Mouse (Mus musculus) gastrocnemius, adult 2 months (tissue): Measurements from ENCODE around the gene A930033H14Rik. TPM values are rescaled to one million over a fixed set of nuclear protein-coding genes. Genes with fewer than 3 reads are reported as not detected.

ENCODE experiments used
- DNase-seq: peaks from one replicate; pipeline ENCODE4 v3.0.0; 2022
- H3K27ac ChIP-seq: fragments of 200-600 bp; 2 replicates; pipeline ENCODE4 v1.8.1; 2022; ENCODE audit warnings: mild to moderate bottlenecking
- H3K4me3 ChIP-seq: fragments of 200-600 bp; 2 replicates; pipeline ENCODE4 v1.8.1; 2022; ENCODE audit warnings: mild to moderate bottlenecking, moderate library complexity
- CTCF ChIP-seq: fragments of 200-600 bp; IDR thresholded peaks from 2 replicates; pipeline ENCODE4 v1.8.1; 2022; ENCODE audit warnings: antibody characterized with exemption, mild to moderate bottlenecking, moderate library complexity
- intact Hi-C: fragments of 180-260 bp; cut with DNase I; formaldehyde crosslinking; loops from one replicate; pipeline ENCODE4 v1.15.1; 2025
- long read RNA-seq, 2 experiments: library from polyadenylated mRNA; stranded (forward); transcript quantifications; one replicate each; pipeline ENCODE4 v2.0.0; 2021
- total RNA-seq, 2 experiments: library from RNA; stranded (reverse); gene quantifications; 2 replicates each; pipeline ENCODE4 v1.2.3; 2021

A930033H14Rik gene
- total RNA-seq: 1 to 10 TPM; 3.4 to 5.1 TPM
- long read RNA-seq, experiment 1, partial matches to known transcripts: 0 of 4 reads
- long read RNA-seq, experiment 1, other reads (novel, unspliced or antisense): 1 of 4 reads
- long read RNA-seq, experiment 2, transcript A930033H14Rik-201 (2 exons, 2,969 nt): major isoform, 8 of 8 reads
- long read RNA-seq, experiment 2, partial matches to known transcripts: 0 of 8 reads
- long read RNA-seq, experiment 2, other reads (novel, unspliced or antisense): 0 of 8 reads

GRCm38 (mm10) chr10:69212542-69213440 lies at the start of gene A930033H14Rik:
Gene A930033H14Rik (minus strand): TSS chr10:69213098.
- H3K4me3 ChIP-seq: peak within 1 kb of the TSS; percentile 92
- peak within 1 kb of the TSS; percentile 100 for H3K27ac ChIP-seq
- no peak for TF ChIP-seq CTCF
- intact Hi-C loops: loop anchor here (2.0 to 10.0 kb wide), 3 partner anchors 26 to 92 kb away; no protein-coding TSS in a partner anchor
- DNase-seq: peak; percentile 96

- DNase-seq: no peak
- TF ChIP-seq CTCF: no peak
- H3K27ac ChIP-seq: peak overlapping the region; percentile 76
- intact Hi-C loops: no loop called here
- H3K4me3 ChIP-seq: 0 out of 2 replicates have a peak overlapping the region, but pooled peaks have one; percentile 1
Observed at GRCm38 (mm10) chr10:69259929-69260328, 47.0 kb upstream of the A930033H14Rik start.

GRCm38 (mm10) chr10:69259161-69259560 lies 46.3 kb upstream of the A930033H14Rik start:
- Histone ChIP-seq H3K27ac (peak overlapping the region; percentile 76), H3K4me3 (peak overlapping the region; percentile 28; the same call in 1 of the 2 replicates)
- no peak for DNase-seq
- no peak for TF ChIP-seq CTCF
- intact Hi-C loops: no loop called here

GRCm38 (mm10) chr10:69258588-69258987 lies 45.7 kb upstream of the A930033H14Rik start:
- no peak for TF ChIP-seq CTCF
- Histone ChIP-seq H3K4me3 (peak overlapping the region; percentile 28; the same call in 1 of the 2 replicates), H3K27ac (peak overlapping the region; percentile 76)
- DNase-seq: peak; percentile 50
- intact Hi-C loops: no loop called here

GRCm38 (mm10) chr10:69257592-69258133 lies 44.8 kb upstream of the A930033H14Rik start:
- intact Hi-C loops: no loop called here
- no peak for TF ChIP-seq CTCF
- peak overlapping the region; percentile 76 for H3K27ac ChIP-seq
- DNase-seq: no peak
- no peak overlapping the region for H3K4me3 ChIP-seq

- Histone ChIP-seq H3K4me3 (no peak overlapping the region), H3K27ac (peak overlapping the region; percentile 80; the same call in 1 of the 2 replicates)
- no peak for DNase-seq
- intact Hi-C loops: loop anchor here (2.0 kb wide), 1 partner anchor 43 kb away; the partner anchor contains the start of gene A930033H14Rik
- TF ChIP-seq CTCF: no peak
Observed at GRCm38 (mm10) chr10:69255594-69255993, 42.7 kb upstream of the A930033H14Rik start.

- DNase-seq: peak; percentile 70
- intact Hi-C loops: loop anchor here (2.0 kb wide), 1 partner anchor 42 kb away; the partner anchor contains the start of gene A930033H14Rik
- H3K4me3 ChIP-seq: peak overlapping the region; percentile 6; the same call in 1 of the 2 replicates
- TF ChIP-seq CTCF: no peak
- H3K27ac ChIP-seq: peak overlapping the region; percentile 80
Observed at GRCm38 (mm10) chr10:69254390-69254847, 41.5 kb upstream of the A930033H14Rik start.

- TF ChIP-seq CTCF: no peak
- no peak overlapping the region; the same call in 1 of the 2 replicates for H3K4me3 ChIP-seq
- intact Hi-C loops: loop anchor here (2.0 kb wide), 1 partner anchor 41 kb away; the partner anchor contains the start of gene A930033H14Rik
- no peak for DNase-seq
- peak overlapping the region; percentile 80 for H3K27ac ChIP-seq
Observed at GRCm38 (mm10) chr10:69253686-69254080, 40.8 kb upstream of the A930033H14Rik start.

GRCm38 (mm10) chr10:69253075-69253685 lies 40.3 kb upstream of the A930033H14Rik start:
- TF ChIP-seq CTCF: no peak
- intact Hi-C loops: no loop called here
- no peak overlapping the region for H3K4me3 ChIP-seq
- peak overlapping the region; percentile 80 for H3K27ac ChIP-seq
- DNase-seq: no peak

GRCm38 (mm10) chr10:69252112-69253074 lies 39.5 kb upstream of the A930033H14Rik start:
- intact Hi-C loops: no loop called here
- TF ChIP-seq CTCF: no peak
- DNase-seq: no peak
- no peak overlapping the region for H3K4me3 ChIP-seq
- peak overlapping the region; percentile 67 for H3K27ac ChIP-seq

GRCm38 (mm10) chr10:69251254-69251653 lies 38.4 kb upstream of the A930033H14Rik start:
- H3K27ac ChIP-seq: no peak overlapping the region
- DNase-seq: no peak
- intact Hi-C loops: no loop called here
- no peak overlapping the region for H3K4me3 ChIP-seq
- no peak for TF ChIP-seq CTCF
